Mouse (Mus musculus): ENCODE data around the gene Smlr1. TPM values are rescaled to one million over a fixed set of nuclear protein-coding genes. Genes with fewer than 3 reads are reported as not detected.

Gene Smlr1
- polyA plus RNA-seq, 1 experiment from 2014 or later, result not detected

DNA sequence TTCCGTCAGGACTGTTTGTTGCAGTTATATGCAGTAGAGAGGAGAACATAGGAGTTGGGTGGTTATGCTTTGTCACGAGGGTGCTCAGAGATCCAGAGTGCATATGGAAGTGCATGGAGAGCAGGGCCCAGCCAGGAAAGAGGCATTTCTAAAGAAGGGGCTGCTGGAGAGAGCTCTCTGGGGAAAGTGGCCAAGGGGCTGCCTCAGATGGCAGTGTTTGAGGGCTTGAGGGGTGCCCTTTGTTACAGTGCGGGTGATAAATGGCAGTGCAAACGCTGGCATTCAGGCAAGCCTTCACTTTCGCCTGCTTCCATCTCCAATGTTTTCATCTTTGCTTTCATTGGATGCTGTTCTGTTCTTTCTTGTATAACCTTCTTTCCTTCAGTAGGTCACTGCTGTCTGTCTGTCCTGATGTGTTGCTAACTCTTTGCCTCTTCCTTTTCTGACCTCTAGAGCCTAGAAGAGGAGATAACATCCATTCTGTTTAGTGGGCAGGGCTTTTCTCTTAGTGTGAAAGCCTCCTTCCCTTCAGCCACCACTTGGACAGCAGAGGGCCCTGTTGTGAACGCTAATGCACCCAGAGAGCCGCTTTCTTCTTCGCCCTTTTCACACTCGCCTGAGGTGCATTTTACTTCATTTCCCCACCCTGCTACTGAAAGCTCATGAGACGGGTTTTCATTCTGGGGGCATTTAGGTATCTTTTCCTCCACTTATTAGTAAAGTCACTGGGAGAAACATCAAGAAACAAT is 36.6 kb downstream of the Smlr1 start:
- DNase-seq (no peak), ATAC-seq (ENCODE audit: insufficient read depth) (no peak)
- Histone ChIP-seq H3K9ac (no peak overlapping the region), H3K9me3 (ENCODE audit: low read depth, low read length) (no peaks in the 10 kb centered on the region), H3K27me3 (ENCODE audit: insufficient read depth, low read length) (no peaks in the 10 kb centered on the region), H3K36me3 (ENCODE audit: insufficient read depth) (peaks cover 33% of the 10 kb centered on the region), H3K4me3 (ENCODE audit: low read depth, low read length) (no peak overlapping the region), H3K27ac (ENCODE audit: low read depth) (no peak overlapping the region), H3K4me1 (ENCODE audit: insufficient read depth) (no peaks in the 10 kb centered on the region), H3K4me2 (no peak overlapping the region)
- peak; percentile 26 for TF ChIP-seq CTCF (IDR thresholded peaks at IDR 0.05; ENCODE audit: low read depth)
- 68% methylated on average over 10 of the region's 10 CpGs for WGBS

DNA sequence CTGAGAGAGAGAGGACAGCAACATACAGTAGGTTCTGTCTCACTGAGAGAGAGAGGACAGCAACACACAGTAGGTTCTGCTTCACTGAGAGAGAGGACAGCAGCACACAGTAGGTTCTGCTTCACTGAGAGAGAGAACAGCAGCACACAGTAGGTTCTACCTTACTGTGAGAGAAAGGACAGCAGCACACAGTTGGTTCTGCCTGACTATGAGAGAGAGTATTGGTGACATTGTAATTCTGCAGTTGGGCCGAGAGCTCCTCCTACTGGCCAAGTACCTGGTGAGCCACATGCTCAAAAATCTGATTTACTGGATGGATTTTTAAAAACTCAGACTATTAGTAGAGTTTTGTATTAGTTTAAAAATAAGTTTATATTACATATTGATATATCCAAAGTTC is 47.6 kb downstream of the Smlr1 start:
- no peaks in the 10 kb centered on the region for H3K9me3 ChIP-seq (ENCODE audit: low read depth, low read length)
- peak; percentile 89 for DNase-seq
- 8% methylated on average over 1 of the region's 1 CpGs for WGBS

GRCm38 (mm10) chr10:25482791-25483190 is 53.3 kb downstream of the Smlr1 start:
- Histone ChIP-seq H3K9me3 (ENCODE audit: low read depth, low read length) (no peaks in the 10 kb centered on the region), H3K4me3 (ENCODE audit: low read depth, low read length) (no peak overlapping the region), H3K36me3 (ENCODE audit: insufficient read depth) (peaks cover 29% of the 10 kb centered on the region), H3K4me1 (ENCODE audit: insufficient read depth) (no peaks in the 10 kb centered on the region), H3K27me3 (ENCODE audit: insufficient read depth, low read length) (no peaks in the 10 kb centered on the region), H3K4me2 (no peak overlapping the region), H3K9ac (no peak overlapping the region), H3K27ac (ENCODE audit: low read depth) (no peak overlapping the region; the same call in 1 of the 2 replicates)
- ATAC-seq (ENCODE audit: insufficient read depth) (no peak), DNase-seq (peak; percentile 14)
- no peak for TF ChIP-seq CTCF (IDR thresholded peaks at IDR 0.05; ENCODE audit: low read depth)
- WGBS, result 52% methylated on average over 5 of the region's 5 CpGs

More for the DNA sequence above, 47.6 kb downstream of the Smlr1 start:
- H3K27ac ChIP-seq (ENCODE audit: low read depth), result no peak overlapping the region
- TF ChIP-seq CTCF (IDR thresholded peaks at IDR 0.05; ENCODE audit: low read depth), result peak; percentile 89
- peak; percentile 69; the same call in 1 of the 2 replicates for ATAC-seq (ENCODE audit: insufficient read depth)
- H3K36me3 ChIP-seq (ENCODE audit: insufficient read depth), result peaks cover 25% of the 10 kb centered on the region
- H3K4me2 ChIP-seq, result no peak overlapping the region
- H3K9ac ChIP-seq, result no peak overlapping the region
- H3K27me3 ChIP-seq (ENCODE audit: insufficient read depth, low read length), result no peaks in the 10 kb centered on the region
- H3K4me3 ChIP-seq (ENCODE audit: low read depth, low read length), result no peak overlapping the region
- H3K4me1 ChIP-seq (ENCODE audit: insufficient read depth), result no peaks in the 10 kb centered on the region

DNA sequence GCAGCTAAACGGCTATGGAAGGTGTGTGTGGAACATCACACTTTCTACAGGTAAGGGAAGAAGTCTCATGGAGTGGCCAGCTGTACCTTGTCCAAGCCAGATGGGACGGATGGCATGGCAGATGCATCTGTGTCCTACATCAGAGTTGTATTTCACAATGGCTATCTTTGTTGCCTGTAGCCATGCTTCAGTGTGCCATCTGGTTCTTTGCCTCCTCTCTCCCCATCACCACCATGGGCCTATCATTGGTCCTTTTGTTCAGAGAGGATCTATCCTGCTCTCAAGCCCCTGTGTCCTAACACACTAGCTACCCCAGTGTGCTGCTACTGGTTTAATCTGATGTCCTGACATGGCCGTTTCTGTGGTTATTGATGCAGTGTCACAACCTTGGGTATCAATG is 56.4 kb downstream of the Smlr1 start:
- Histone ChIP-seq H3K4me3 (ENCODE audit: low read depth, low read length) (no peak overlapping the region), H3K4me2 (no peak overlapping the region), H3K9me3 (ENCODE audit: low read depth, low read length) (no peaks in the 10 kb centered on the region), H3K4me1 (ENCODE audit: insufficient read depth) (no peaks in the 10 kb centered on the region), H3K9ac (no peak overlapping the region), H3K36me3 (ENCODE audit: insufficient read depth) (peaks cover 25% of the 10 kb centered on the region), H3K27me3 (ENCODE audit: insufficient read depth, low read length) (no peaks in the 10 kb centered on the region), H3K27ac (ENCODE audit: low read depth) (no peak overlapping the region)
- no peak for DNase-seq
- no peak for ATAC-seq (ENCODE audit: insufficient read depth)
- no peak for TF ChIP-seq CTCF (IDR thresholded peaks at IDR 0.05; ENCODE audit: low read depth)
- 87% methylated on average over 3 of the region's 3 CpGs for WGBS

Other genes with a start within 250 kb of the Smlr1 start
- 27.7 and 29.6 TPM in 2 replicates for gene Akap7, start 228.4 kb downstream of the Smlr1 start, polyA plus RNA-seq (2014; fragmentation: Nextera tagmentation; extraction: Ambion mirVana)
- 104 and 105 TPM in 2 replicates for gene Epb41l2, start 176.5 kb downstream of the Smlr1 start, polyA plus RNA-seq (2014; fragmentation: Nextera tagmentation; extraction: Ambion mirVana)

Measured in lung, embryonic 14.5 days (tissue).